Mouse (Mus musculus) kidney, postnatal 36 days (tissue): ENCODE results near the gene Shb.
A peak's percentile ranks its signal among the peaks of the same experiment; 100 is the strongest.
"Not testable (repeated sequence)": the region's sequence is repeated elsewhere in the genome, so short reads cannot be mapped to it uniquely, and the experiment has no call there.

Experiments used
- DNase-seq, 2 experiments: peaks; one replicate each; pipeline ENCODE4 v3.0.0; 2021 to 2022; ENCODE audit warnings: mixed read lengths in 2 of 2

The Shb gene

GRCm38 (mm10) chr4:45416314-45416713, 116.0 kb downstream of the Shb start:
- no peak for DNase-seq

DNA sequence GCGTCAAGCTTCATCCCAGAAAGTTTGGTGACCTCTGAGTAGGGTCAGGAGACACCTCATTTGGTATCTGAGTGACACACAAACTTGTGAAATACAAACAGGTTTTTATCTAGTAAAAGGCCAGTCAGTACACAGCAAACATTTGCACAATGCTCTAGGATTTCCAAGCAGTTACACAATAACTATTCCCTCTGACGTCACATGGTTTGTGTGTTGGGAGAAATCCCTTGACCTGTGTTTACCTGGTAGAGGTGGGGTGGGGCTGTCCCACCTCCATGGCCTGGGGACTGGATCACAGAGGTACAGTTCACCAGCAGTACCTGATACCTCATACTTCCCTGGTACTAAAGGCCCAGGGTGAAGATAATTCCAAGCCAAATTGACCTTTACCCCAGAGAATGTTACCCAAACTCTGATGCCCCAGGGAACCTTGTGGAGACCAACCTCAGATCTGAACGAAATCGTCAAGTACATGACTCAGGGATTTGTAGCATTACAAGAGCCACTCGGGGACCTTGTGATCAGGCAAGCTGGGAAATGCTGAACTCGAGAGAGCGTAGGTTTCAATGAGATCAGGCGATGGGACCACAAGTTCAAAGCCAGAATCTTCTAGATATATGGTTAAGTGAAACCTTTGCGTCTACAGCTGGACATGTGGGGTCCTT, 118.5 kb downstream of the Shb start:
- DNase-seq = peak in 1 of 2 experiments; percentile 43

DNA sequence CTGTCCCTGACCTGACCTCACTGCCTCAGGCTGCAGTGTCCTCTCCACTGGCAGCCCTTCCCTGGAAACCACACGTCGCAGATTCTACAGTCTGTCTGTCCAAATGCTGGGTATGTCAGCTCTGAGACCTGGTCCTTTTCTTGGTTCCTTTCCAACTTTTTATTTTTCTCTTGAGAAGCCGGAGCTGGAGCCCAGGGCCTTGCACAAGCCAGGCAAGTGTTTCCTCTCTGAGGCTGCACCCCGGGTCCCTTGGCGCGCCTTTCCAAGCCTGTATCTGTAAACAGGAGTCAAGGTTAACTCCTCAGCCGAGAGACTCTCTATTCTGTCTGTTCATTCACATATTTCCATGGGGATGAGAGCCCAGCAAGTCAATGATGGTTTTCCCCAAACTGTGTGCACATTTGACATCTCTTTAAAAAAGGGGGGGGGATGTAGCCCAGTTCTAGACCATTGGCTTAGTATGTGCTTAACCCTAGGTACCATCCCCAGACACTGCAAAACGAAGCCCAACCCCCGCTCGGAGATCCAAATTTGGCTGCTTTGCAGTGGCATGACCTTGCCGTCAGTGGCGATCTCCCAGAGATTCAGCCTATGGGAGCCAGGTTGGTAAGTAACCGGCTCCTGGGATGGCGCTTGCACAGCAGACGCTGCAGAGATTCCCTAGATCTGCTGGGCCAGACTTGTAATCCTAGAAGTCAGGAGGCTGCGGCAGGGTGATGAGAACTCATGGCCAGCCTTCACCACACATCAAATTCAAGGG, 119.7 kb downstream of the Shb start:
- DNase-seq = no peak

- DNase-seq = no peak
These were observed 121.0 kb downstream of the Shb start for GRCm38 (mm10) chr4:45411181-45411790.

- peak; percentile 95 to 96 for DNase-seq
These were observed 123.0 kb downstream of the Shb start for GRCm38 (mm10) chr4:45409270-45409669.

DNA sequence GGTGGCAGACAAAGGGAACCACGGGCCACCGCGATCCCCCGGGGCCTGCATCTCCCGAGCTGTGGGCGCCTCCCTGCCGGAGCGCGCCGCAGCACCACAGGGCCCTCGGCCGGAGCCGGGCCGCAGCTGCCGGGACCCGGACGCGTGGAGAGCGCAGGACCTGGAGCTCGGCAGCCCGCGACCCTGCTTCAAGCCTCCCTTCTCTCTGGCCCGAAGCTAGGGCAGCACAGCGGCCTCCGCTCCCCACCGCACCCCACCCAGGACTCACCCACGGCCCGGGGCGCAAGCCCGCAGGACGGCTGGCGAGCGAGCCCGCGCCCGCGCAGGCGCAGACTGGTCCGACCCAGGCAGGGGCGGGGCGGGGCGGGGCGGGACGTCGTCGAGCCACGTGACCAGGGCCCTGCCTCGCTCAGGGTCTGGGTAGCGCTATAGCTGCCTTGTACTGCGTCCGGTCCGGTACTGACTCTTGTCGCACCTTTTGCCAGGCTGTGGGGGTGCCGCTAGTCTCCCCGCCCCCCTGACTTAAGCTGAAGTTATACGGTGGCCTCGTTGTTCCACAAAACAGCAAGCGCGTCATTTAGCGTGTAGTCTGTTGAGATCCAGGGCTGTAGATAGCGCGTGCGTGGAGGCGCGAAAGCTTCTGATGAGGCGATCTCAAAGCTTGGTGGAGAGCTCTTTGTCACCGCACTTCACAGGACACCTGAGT, 123.7 kb downstream of the Shb start, which contains the start of gene Slc25a51:
Gene Slc25a51, minus strand, starts transcription at position 340 of the 706 bp plus-strand sequence.
- peak; percentile 90 to 93 for DNase-seq

DNA sequence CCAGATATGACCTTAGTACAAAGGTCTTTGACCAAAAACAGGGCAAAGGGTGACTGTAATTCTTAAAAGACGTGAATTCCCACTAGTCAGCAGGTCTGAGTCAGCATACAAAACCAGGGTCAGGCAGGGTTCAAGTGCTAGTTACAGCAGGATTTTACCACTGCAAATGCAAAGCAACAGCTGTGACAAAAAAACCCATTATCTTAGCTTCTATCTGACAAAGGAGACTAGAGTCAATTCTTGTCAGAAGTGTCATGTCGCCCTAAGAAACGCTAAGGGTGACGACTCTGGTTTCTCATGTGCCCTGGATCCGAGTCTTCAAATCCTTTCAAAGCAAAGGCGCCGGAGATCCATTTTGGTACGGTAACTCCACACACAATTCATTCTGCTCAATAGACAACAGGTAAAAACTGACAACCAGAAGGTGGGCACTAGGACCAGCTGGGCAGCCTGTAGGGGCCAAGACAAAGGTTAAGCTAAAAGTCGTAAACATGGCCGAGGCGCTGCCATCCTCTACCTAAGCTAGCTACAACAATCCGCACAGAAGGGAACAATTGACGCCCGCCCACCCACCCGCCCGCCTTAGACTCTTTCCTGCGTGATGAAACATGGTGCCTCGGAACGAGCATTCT, 124.5 kb downstream of the Shb start:
- DNase-seq = peak; percentile 70 to 85

- no peak for DNase-seq
These were observed 125.1 kb downstream of the Shb start for GRCm38 (mm10) chr4:45407001-45407702.

DNA sequence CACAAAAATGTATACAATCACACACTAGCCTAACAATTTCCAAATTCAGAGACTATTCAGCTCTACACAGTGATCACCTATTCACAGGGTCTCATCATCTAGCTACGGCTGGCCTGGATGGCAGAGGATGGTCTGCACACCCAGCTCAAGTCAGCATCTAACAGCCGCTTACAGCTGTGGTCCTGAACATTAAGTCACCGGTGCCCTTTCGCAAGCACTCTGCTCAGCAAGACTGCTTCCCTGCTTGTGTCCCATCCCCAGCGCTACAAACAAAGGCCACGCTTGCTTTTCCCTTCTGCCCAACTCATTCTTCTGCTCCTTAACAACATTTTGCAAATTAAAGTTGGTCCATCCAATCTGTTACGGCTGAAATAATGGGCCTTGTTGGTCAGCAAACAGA, 125.9 kb downstream of the Shb start:
- DNase-seq = no peak

DNA sequence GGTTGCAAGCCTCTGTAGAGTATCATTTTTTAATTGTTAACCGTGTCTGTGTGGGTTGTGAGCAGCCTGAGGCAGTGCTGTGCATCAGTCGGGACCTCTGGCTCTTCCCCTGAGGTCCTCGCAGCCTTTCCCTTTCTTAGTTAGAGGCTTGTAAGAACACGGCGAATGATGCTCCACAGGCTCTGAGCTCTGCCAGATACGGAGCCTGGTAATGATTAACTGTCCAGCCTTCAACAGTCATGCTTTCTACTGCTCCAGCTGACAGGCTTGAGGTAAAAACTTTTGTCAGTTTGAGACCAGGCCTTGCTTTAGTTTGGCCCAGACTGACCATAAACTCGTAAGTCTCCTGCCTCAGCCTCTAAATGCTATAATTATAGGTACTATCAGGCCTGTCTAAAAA, 127.0 kb downstream of the Shb start:
- peak; percentile 69 to 85 for DNase-seq

DNA sequence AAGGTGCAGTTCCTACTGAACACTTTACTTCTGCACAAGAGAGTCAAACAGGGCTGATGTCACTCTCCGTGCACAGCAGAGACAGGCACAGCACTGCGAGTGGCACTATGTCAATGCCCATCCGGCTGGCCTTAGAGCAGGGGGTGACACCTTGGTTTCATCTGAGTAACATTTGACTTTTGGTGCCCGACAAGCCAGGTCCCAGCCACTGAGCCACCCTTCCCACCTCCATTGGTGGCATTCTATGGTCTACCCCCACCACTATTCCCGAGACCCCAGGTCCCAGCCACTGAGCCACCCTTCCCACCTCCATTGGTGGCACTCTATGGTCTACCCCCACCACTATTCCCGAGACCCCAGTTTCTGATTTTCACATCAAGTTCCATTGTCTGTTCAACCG, 128.2 kb downstream of the Shb start:
- no peak for DNase-seq

DNA sequence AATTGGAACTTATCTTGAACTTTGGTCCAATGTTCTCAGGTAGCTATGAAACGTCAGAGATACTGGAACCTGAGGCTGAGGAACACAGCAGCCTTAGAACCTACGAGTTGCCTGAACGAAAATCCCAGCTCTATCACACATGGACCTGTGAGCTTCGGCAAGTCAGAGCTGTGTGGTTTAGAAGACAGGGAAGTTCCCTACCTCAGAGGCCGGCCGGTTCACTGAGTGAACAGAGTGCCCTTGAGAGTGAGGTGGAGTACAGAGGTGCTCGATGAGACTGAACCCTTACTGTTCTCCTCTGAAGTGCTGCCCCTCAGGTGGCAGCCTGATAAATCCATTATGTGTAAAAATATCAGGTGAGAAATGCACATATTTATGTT, 128.8 kb downstream of the Shb start:
- no peak for DNase-seq

DNA sequence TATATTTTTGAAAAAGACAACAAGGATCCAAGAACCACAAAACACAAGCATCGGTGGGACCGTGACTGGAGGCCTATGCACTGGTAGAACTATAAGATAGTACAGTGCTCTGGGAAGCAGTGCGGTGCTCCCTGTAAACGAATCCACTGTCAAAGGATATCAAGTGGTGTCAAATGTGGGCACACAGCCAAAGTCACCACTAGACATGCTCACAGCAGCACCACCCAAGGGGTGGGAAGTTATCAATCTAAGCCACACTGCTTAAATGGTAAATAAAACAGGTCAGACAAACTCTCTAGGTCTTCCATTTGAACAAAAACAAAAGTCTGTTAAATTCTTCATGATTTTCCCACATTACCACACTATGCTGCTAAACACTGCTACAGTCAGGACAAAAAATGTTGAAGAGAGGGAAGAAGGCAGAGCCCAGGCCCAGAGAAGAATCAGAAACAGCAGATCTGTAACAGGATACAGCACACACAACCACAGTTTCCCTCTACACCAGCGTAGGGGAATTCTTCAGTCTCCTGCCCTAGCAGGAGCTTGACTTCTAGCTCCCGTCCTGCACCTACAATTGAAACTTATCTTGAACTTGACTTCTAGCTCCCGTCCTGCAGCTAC, 129.3 kb downstream of the Shb start:
- DNase-seq = no peak

- DNase-seq = no peak
These were observed 130.0 kb downstream of the Shb start for GRCm38 (mm10) chr4:45402281-45402680.

DNA sequence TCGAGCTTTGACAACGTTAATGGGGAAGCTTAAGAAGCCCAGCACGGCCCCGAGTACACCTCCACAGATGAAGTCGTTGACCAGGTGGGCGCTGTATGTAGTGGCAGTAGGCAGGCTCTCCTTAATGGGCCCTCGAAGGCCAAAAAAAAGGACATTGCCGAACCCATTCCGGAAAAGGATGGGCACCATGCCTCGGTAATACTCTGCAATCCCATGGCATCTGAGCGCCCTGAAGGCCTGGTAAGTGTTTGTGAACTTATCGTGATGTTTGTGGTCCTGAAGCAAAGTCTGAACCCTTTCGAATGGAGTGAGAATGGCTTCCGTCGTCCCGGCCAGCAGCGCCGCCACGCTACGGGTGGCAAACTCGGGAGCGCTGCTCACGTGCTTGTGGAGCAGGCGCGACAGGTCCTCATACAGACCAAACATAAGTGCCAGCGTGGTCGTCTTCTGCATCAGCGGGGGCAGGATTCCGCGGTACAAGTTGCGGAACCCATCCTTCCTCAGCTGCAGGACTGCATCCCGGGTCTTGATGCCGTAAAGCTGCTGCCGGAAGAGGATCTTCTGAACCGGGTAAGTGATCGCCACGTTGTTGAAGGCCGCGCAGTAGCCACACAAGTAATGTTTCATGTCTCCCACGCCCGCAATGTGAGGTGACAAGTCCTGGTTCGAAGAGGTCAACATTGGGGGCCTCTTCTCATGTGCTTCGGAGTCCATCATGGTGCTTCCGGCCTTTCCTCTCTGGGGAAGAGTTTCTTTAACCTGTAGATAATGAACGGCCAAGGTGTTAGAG, 132.7 kb downstream of the Shb start:
- DNase-seq = no peak

GRCm38 (mm10) chr4:45398315-45398714, 134.0 kb downstream of the Shb start:
- not testable (repeated sequence) for DNase-seq

GRCm38 (mm10) chr4:45396211-45396610, 136.1 kb downstream of the Shb start:
- DNase-seq = not testable (repeated sequence)

DNA sequence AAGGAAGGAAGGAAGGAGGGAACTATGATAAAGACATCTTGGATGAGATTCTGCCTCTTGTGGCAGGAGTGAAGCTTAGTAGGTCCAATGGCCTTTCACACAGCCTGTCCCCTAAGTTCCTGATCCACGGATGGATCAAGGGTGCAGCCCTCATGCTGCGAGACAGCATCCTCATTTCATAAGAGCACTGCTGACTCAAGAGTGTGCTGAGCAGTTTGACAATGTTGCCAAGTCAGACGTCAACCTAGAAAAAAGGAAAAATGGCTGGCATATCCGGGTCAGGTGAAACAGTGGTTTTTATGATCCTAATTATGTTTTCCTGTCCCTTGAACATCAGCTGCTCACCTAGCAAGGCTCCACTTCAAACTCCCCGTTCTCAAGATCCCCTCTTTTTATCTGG, 138.6 kb downstream of the Shb start:
- no peak for DNase-seq

DNA sequence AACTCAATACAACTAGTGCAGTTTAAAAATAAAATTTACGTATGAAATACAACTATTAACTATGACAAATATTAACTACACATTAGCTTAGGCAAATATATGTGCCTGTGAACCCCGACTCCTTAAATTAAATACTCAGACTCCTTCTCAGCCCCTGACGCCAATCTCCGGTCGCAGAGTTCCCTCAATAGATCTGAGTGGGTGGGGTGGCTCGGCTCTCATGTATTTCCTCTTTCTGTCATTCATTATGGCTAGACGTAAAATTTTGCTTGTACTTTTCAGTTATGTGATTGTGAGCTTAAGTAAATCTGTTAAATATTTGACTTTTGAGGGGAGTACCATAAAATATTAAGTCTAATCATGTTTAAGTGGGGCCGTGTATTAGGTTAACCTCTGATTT, 139.3 kb downstream of the Shb start:
- DNase-seq = no peak

DNA sequence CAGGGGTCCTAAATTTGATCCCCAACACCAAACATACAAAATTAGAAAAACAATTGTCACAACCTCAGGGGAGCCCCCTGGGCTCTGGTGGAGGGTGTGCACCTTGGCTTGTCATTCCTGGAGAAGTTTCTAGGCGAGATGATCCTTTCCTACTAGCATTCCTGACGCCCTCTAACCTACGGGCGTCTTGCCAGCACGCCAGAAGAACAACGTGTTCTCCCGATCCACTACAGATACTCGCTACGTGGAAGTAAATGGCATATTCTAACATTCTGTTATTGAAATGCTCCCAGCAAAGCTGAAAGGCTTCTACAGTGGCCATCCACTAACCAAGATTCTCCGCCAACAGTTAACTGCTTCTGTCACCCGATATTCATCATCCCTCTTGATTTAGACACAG, 139.7 kb downstream of the Shb start:
- peak; percentile 28 to 76 for DNase-seq

DNA sequence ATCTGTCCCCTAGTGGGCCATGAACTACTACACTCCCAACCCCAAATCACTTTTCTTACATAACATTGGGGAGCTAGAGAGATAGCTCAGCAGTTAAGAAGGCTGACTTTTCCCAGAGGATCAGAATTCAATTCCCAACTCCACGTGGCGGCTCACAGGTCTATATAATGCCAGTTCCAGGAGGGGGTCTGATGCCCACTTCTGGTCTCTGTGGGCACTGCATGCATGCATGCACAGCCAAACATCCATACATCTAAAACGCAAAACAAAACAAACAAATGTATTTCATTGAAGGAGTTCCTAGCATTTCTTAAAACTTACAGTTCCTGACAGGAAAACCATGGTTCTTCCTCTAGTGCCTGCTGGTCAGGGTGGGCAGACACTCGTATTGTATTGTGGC, 140.2 kb downstream of the Shb start:
- no peak for DNase-seq
